Mouse (Mus musculus) hindbrain, embryonic 14.5 days (tissue): ENCODE results near the gene Wdr45b. TPM values are rescaled to one million over a fixed set of nuclear protein-coding genes. Genes with fewer than 3 reads are reported as not detected.

ENCODE experiments used
- ATAC-seq: fragments of 200-750 bp; cut with Nextera tagmentation; 2 replicates; pipeline ENCODE4 v1.8.0; 2017; ENCODE audit warnings: moderate number of reproducible peaks, mild to moderate bottlenecking, moderate TSS enrichment, moderate library complexity; ENCODE audit not compliant: low FRiP score
- DNase-seq: peaks from one replicate; pipeline ENCODE4 v3.0.0-alpha.2; 2015; ENCODE audit warnings: low spot score
- H3K27ac ChIP-seq: fragments of 300-500 bp; sonication (generic); 2 replicates; pipeline ENCODE4 v1.5.1; 2014; ENCODE audit warnings: mild to moderate bottlenecking, moderate library complexity
- H3K27me3 ChIP-seq: fragments of 300-500 bp; sonication (generic); 2 replicates; pipeline ENCODE4 v1.6.1; 2014; ENCODE audit warnings: mild to moderate bottlenecking, low read length, mixed read lengths; ENCODE audit not compliant: control insufficient read depth, insufficient read depth
- H3K36me3 ChIP-seq: fragments of 300-500 bp; sonication (generic); replicated peaks from 2 replicates; pipeline ENCODE4 v1.6.1; 2014; ENCODE audit not compliant: control insufficient read depth, insufficient read depth
- H3K4me1 ChIP-seq: fragments of 300-500 bp; sonication (generic); replicated peaks from 2 replicates; pipeline ENCODE4 v1.6.1; 2014; ENCODE audit warnings: antibody characterized with exemption, low read length, mixed read lengths; ENCODE audit not compliant: control insufficient read depth, insufficient read depth
- H3K4me2 ChIP-seq: fragments of 300-500 bp; sonication (generic); replicated peaks from 2 replicates; pipeline ENCODE4 v1.6.1; 2014; ENCODE audit warnings: mild to moderate bottlenecking, moderate library complexity
- H3K4me3 ChIP-seq: fragments of 300-500 bp; sonication (generic); replicated peaks from 2 replicates; pipeline ENCODE4 v1.5.1; 2014; ENCODE audit warnings: mild to moderate bottlenecking, low read length
- H3K9ac ChIP-seq: fragments of 300-500 bp; sonication (generic); 2 replicates; pipeline ENCODE4 v1.6.1; 2014
- H3K9me3 ChIP-seq: fragments of 300-500 bp; sonication (generic); 2 replicates; pipeline ENCODE4 v1.6.1; 2016; ENCODE audit warnings: low read length; ENCODE audit not compliant: control insufficient read depth
- WGBS: fragments of 180-500 bp; shearing (Covaris S2); extraction: QIAGEN DNeasy Blood & Tissue Kit; methylation state at CpG from one replicate; pipeline ENCODE4 v1.1.7; 2014; 5-methylcytosine and 5-hydroxymethylcytosine counted together
- polyA plus RNA-seq: library from polyadenylated mRNA; unstranded; fragments of >200 nt; fragmentation: Nextera tagmentation; extraction: Ambion mirVana; gene quantifications from 2 replicates; pipeline ENCODE4 v1.2.1, GENCODE M21; 2014

Wdr45b gene
- 87.1 and 95.2 TPM in 2 replicates for polyA plus RNA-seq

DNA sequence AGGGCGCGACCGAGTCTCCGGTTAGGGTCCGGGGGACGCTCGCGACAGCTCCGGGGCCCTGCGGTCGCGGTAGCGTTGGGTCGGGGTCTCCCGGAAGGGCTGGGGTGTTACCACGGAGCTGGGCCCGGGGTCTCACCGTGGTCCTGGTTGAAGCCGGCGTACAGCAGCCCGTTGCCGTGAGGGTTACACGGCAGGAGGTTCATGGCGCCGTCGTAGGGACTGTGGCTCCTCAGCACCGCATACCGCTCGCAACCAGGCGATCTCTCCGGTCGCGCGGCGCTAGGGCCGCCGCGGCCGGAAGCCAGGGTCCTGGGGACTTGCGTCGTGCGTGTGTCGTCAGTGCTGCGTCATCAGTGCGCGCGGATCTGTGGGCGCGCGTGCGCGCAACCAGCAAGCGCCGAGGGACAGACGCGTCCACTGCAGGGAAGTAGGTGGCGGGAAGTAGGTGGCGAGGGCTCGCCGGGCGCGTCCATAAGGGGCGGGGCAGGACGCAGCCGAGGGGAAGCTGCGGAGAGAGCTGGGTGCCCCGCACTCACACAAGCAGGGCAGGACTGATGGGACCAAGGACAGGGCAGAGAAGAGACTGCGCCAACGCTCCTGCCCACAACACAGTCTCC lies at the start of gene Wdr45b:
Gene Wdr45b, minus strand, starts transcription at position 355 of the 617 bp plus-strand sequence.
- no peaks in the 10 kb centered on the region for H3K36me3 ChIP-seq
- peak; percentile 93 for ATAC-seq
- peak; percentile 100 for DNase-seq
- H3K9me3 ChIP-seq: no peaks in the 10 kb centered on the region
- peak within 1 kb of the TSS; percentile 77 for H3K4me2 ChIP-seq
- H3K9ac ChIP-seq: peak within 1 kb of the TSS; percentile 87
- peaks cover 20% of the 10 kb centered on the region for H3K4me1 ChIP-seq
- WGBS: under 1% methylated on average over 69 of the region's 69 CpGs
- peak within 1 kb of the TSS; percentile 85 for H3K27ac ChIP-seq
- no peaks in the 10 kb centered on the region for H3K27me3 ChIP-seq
- H3K4me3 ChIP-seq: peak within 1 kb of the TSS; percentile 88

DNA sequence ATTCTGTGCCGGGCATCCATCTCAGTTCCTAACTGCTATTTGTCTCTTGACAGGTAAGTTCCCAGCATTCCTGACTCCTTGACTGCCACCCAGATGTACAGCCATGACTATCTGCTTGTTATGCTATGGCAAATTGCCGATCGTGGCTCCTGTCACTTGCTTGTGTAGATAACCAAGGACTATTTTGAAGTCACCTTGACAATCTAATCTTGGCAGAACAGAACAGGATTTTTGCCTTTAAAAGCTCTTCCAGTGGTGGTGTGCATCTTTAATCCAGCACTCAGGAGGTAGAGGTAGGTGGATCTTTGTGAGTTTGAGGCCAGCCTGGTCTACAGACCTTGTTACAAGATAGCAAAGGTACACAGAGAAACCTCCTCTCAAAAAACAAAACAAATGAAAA lies 38.2 kb upstream of the Wdr45b start:
- no peaks in the 10 kb centered on the region for H3K9me3 ChIP-seq
- WGBS: 94% methylated on average over 3 of the region's 3 CpGs

GRCm38 (mm10) chr11:121390793-121391192 lies 36.5 kb upstream of the Wdr45b start:
- H3K4me3 ChIP-seq: no peak overlapping the region
- DNase-seq: no peak
- H3K27ac ChIP-seq: no peak overlapping the region
- no peaks in the 10 kb centered on the region for H3K36me3 ChIP-seq
- H3K4me1 ChIP-seq: no peaks in the 10 kb centered on the region
- H3K4me2 ChIP-seq: no peak overlapping the region
- no peaks in the 10 kb centered on the region for H3K27me3 ChIP-seq
- no peak overlapping the region for H3K9ac ChIP-seq
- 70% methylated on average over 3 of the region's 3 CpGs for WGBS
- no peak for ATAC-seq
- no peaks in the 10 kb centered on the region for H3K9me3 ChIP-seq

More for the DNA sequence above, 38.2 kb upstream of the Wdr45b start:
- H3K4me2 ChIP-seq: no peak overlapping the region
- no peak for DNase-seq
- no peaks in the 10 kb centered on the region for H3K36me3 ChIP-seq
- no peak for ATAC-seq
- H3K9ac ChIP-seq: no peak overlapping the region
- no peak overlapping the region for H3K27ac ChIP-seq
- no peaks in the 10 kb centered on the region for H3K27me3 ChIP-seq
- H3K4me1 ChIP-seq: no peaks in the 10 kb centered on the region
- H3K4me3 ChIP-seq: no peak overlapping the region

DNA sequence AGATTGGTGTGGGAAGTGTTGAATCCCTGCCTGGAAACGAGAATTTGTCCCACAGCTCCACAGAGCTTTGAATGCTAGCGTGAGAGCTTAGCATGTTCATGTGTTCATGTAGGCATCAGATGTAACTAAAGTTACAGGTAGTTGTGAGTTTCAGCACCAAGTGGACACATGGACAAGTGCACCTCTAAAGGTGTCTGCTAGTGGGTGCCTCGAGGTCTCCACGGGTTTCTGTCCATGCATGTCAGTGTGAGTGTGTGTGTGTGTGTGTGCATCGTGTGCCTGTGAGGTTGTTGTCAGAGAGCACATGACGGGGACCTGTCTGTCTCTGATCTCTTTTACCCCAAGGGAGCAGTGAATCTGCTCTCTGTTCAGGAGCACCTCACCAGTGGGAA lies 34.3 kb upstream of the Wdr45b start:
- Histone ChIP-seq H3K4me2 (peak overlapping the region; percentile 69), H3K27ac (no peak overlapping the region), H3K4me3 (peak overlapping the region; percentile 57), H3K9me3 (no peaks in the 10 kb centered on the region), H3K9ac (no peak overlapping the region), H3K4me1 (no peaks in the 10 kb centered on the region), H3K27me3 (no peaks in the 10 kb centered on the region), H3K36me3 (no peaks in the 10 kb centered on the region)
- ATAC-seq (peak; percentile 39), DNase-seq (no peak)
- WGBS: 11% methylated on average over 6 of the region's 6 CpGs

DNA sequence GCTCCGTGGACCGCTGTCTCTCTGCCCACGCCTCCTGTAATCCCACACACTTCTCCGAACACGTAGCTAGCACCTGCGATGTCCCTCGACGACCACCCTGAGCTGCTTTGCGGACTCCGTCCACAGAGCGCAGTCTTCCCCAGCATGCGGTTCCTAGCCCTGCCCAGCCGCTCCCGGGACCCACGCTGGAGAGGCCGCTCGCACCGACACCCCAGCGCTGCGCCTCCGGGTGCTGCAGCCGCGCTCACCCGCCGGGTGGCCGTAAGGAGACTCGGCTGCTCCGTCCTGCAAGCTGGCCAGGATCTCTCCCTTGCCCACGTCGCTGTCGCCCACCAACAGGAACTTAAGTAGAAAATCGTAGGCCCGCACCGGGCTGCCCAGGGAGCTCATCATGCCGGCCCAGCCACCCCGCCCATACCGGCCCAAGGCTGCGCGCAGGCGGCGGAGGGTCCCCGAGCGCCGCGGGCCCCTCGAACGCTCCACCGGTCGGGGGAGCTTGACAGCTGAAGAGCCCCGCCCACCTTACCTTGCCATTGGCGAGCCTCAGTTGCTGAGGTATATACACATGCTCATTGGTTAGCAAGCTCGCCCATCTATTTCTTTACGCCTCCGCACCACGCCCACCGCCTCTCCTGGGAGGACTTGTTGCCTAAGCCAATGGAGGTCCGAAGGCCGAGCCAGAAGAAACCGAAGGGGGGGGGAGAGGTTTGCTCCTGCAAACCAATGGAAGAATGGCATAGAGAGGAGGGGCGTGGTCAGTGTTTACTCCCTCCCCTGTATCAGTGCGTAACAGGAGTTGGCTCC lies 33.7 kb upstream of the Wdr45b start, which contains the start of gene Rab40b:
Gene Rab40b, minus strand, starts transcription at position 502 of the 804 bp plus-strand sequence.
- WGBS: 1% methylated on average over 61 of the region's 61 CpGs
- Histone ChIP-seq H3K27me3 (no peaks in the 10 kb centered on the region), H3K4me1 (no peaks in the 10 kb centered on the region), H3K9me3 (no peaks in the 10 kb centered on the region), H3K4me3 (peak within 1 kb of the TSS; percentile 57), H3K9ac (peak within 1 kb of the TSS; percentile 63), H3K36me3 (no peaks in the 10 kb centered on the region), H3K27ac (peak within 1 kb of the TSS; percentile 48; the same call in 1 of the 2 replicates), H3K4me2 (peak within 1 kb of the TSS; percentile 69)
- ATAC-seq (peak; percentile 99), DNase-seq (peak; percentile 92)

- H3K9ac ChIP-seq: no peak overlapping the region
- no peaks in the 10 kb centered on the region for H3K9me3 ChIP-seq
- no peak overlapping the region for H3K27ac ChIP-seq
- no peaks in the 10 kb centered on the region for H3K36me3 ChIP-seq
- no peak overlapping the region for H3K4me3 ChIP-seq
- DNase-seq (no peak), ATAC-seq (no peak)
- no peaks in the 10 kb centered on the region for H3K4me1 ChIP-seq
- H3K27me3 ChIP-seq: no peaks in the 10 kb centered on the region
- WGBS: 12% methylated on average over 6 of the region's 6 CpGs
- H3K4me2 ChIP-seq: no peak overlapping the region
Observed at GRCm38 (mm10) chr11:121380294-121380693, 26.0 kb upstream of the Wdr45b start.

- no peak for DNase-seq
Observed at GRCm38 (mm10) chr11:121378644-121379043, 24.4 kb upstream of the Wdr45b start.

DNA sequence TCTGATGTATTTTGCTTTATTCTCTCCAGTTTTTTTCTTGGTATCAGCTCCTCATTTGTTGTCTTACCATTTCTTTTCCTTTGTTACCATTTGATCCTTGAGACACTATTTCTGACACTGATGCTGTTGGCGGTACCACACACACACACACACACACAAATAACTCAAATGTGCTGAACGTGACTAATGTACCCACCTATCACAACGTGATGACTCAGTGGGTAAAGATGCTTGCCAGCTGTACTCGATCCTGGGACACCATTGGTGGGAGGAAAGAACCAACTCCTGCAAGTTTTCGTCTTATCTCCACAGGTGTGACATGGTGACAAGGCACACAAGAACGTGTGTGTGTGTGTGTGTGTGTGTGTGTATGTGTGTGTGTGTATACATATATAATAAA lies 19.1 kb upstream of the Wdr45b start:
- no peak overlapping the region for H3K4me3 ChIP-seq
- DNase-seq: no peak
- H3K4me1 ChIP-seq: no peaks in the 10 kb centered on the region
- H3K36me3 ChIP-seq: no peaks in the 10 kb centered on the region
- no peak overlapping the region for H3K27ac ChIP-seq
- no peaks in the 10 kb centered on the region for H3K27me3 ChIP-seq
- no peak overlapping the region for H3K9ac ChIP-seq
- no peaks in the 10 kb centered on the region for H3K9me3 ChIP-seq
- ATAC-seq: no peak
- WGBS: 76% methylated on average over 6 of the region's 6 CpGs
- H3K4me2 ChIP-seq: no peak overlapping the region

More at GRCm38 (mm10) chr11:121378644-121379043, 24.4 kb upstream of the Wdr45b start:
- H3K27ac ChIP-seq: no peak overlapping the region
- H3K4me1 ChIP-seq: no peaks in the 10 kb centered on the region
- H3K9me3 ChIP-seq: no peaks in the 10 kb centered on the region
- H3K36me3 ChIP-seq: no peaks in the 10 kb centered on the region
- no peak overlapping the region for H3K4me3 ChIP-seq
- no peak overlapping the region for H3K9ac ChIP-seq
- H3K27me3 ChIP-seq: no peaks in the 10 kb centered on the region
- no peak overlapping the region for H3K4me2 ChIP-seq
- no peak for ATAC-seq

DNA sequence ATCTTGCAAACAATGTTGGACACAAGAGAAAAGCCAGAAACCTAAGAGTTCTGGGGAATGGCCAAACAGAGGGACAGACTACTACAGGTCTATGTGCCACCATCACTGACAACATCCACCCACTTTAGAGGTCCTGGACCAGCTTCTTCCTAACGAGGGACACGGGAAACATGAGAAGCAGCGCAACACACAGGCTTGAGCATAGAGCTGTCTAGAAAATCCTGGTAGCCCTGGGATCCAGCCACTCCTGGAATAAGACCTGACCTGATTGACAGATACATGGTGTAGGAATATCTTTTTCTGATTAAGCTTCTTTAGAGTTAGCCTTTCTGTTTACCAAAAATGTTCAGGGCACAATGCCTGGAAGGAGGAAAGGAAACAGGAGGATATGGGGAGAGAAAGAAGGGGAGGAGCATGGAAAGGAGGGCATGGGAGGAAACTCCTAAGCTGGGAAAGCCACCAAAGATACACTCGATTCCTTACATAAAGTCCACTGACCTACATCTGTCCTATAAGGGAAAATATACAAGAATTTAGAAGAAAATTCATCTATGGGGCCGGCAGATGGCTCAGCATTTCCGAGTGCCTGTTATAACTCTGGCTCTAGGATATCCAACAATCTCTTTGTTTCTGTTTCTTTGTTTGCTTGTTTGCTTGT lies 16.2 kb upstream of the Wdr45b start:
- H3K9ac ChIP-seq: no peak overlapping the region
- H3K4me3 ChIP-seq: no peak overlapping the region
- ATAC-seq (no peak), DNase-seq (no peak)
- no peak overlapping the region for H3K27ac ChIP-seq
- H3K36me3 ChIP-seq: no peaks in the 10 kb centered on the region
- no peaks in the 10 kb centered on the region for H3K9me3 ChIP-seq
- no peaks in the 10 kb centered on the region for H3K27me3 ChIP-seq
- H3K4me2 ChIP-seq: no peak overlapping the region
- WGBS: 87% methylated on average over 6 of the region's 6 CpGs
- H3K4me1 ChIP-seq: no peaks in the 10 kb centered on the region
